Mouse (Mus musculus) gonadal fat pad, adult 2 months (tissue): ENCODE data around the gene A630073D07Rik. TPM values are rescaled to one million over a fixed set of nuclear protein-coding genes. Genes with fewer than 3 reads are reported as not detected.
"Not testable (repeated sequence)": the region's sequence is repeated elsewhere in the genome, so short reads cannot be mapped to it uniquely, and the experiment has no call there.

Experiments used
- DNase-seq: peaks from one replicate; pipeline ENCODE4 v3.0.0-alpha.2; 2012; ENCODE audit warnings: low read depth
- polyA plus RNA-seq: library from polyadenylated mRNA; depleted of rRNA; stranded (reverse); fragments of >200 nt; gene quantifications from 2 replicates; pipeline ENCODE4 v1.2.3, GENCODE M21; 2012; rRNA removed

The A630073D07Rik gene
- not detected in 2 replicates for polyA plus RNA-seq

- no peak for DNase-seq
These were observed at the start of gene A630073D07Rik for GRCm38 (mm10) chr6:132651426-132651825. TSS of gene A630073D07Rik (minus strand) at chr6:132651526.

- no peak for DNase-seq
These were observed 49.6 kb upstream of the A630073D07Rik start, which contains the start of gene Tas2r121 for GRCm38 (mm10) chr6:132700907-132701306. TSS of gene Tas2r121 (minus strand) at chr6:132701007.

- DNase-seq, result not testable (repeated sequence)
These were observed 40.3 kb upstream of the A630073D07Rik start for GRCm38 (mm10) chr6:132691596-132691995.

- DNase-seq, result no peak
These were observed 5.3 kb upstream of the A630073D07Rik start, which contains the start of gene Tas2r120 for GRCm38 (mm10) chr6:132656653-132657052. TSS of gene Tas2r120 (plus strand) at chr6:132656953.

- no peak for DNase-seq
These were observed 1.9 kb downstream of the A630073D07Rik start for GRCm38 (mm10) chr6:132649399-132649798.

- DNase-seq, result not testable (repeated sequence)
These were observed 55.7 kb downstream of the A630073D07Rik start, which contains the start of gene Prp2 for GRCm38 (mm10) chr6:132595613-132596012. TSS of gene Prp2 (plus strand) at chr6:132595913.

Other genes with a start within 250 kb of the A630073D07Rik start
- not detected in 2 replicates for gene Prh1, start 81.7 kb downstream of the A630073D07Rik start, polyA plus RNA-seq
- gene Prp2, start 55.6 kb downstream of the A630073D07Rik start, polyA plus RNA-seq, result not detected in 2 replicates
- not detected in 2 replicates for gene Tas2r120, start 5.4 kb upstream of the A630073D07Rik start, polyA plus RNA-seq
- not detected in 2 replicates for gene Tas2r121, start 49.5 kb upstream of the A630073D07Rik start, polyA plus RNA-seq
- not detected in 2 replicates for gene Tas2r122, start 60.4 kb upstream of the A630073D07Rik start, polyA plus RNA-seq
- gene Tas2r115, start 86.5 kb upstream of the A630073D07Rik start, polyA plus RNA-seq, result not detected in 2 replicates
- gene Tas2r124, start 103.2 kb upstream of the A630073D07Rik start, polyA plus RNA-seq, result not detected in 2 replicates
- not detected in 2 replicates for gene Tas2r102, start 110.6 kb upstream of the A630073D07Rik start, polyA plus RNA-seq
- gene Tas2r136, start 126.6 kb upstream of the A630073D07Rik start, polyA plus RNA-seq, result not detected in 2 replicates
- gene Tas2r117, start 151.3 kb upstream of the A630073D07Rik start, polyA plus RNA-seq, result not detected in 2 replicates
- not detected in 2 replicates for gene Tas2r123, start 195.6 kb upstream of the A630073D07Rik start, polyA plus RNA-seq
- not detected in 2 replicates for gene Tas2r116, start 203.9 kb upstream of the A630073D07Rik start, polyA plus RNA-seq
- not detected in 2 replicates for gene Tas2r110, start 216.5 kb upstream of the A630073D07Rik start, polyA plus RNA-seq
- not detected in 2 replicates for gene Tas2r113, start 241.5 kb upstream of the A630073D07Rik start, polyA plus RNA-seq